Mouse (Mus musculus): Measurements from ENCODE around the gene Prdm12. TPM values are rescaled to one million over a fixed set of nuclear protein-coding genes. Genes with fewer than 3 reads are reported as not detected.
"Not testable (repeated sequence)": the region's sequence is repeated elsewhere in the genome, so short reads cannot be mapped to it uniquely, and the experiment has no call there.

Gene Prdm12
- polyA plus RNA-seq, 2 experiments = 0.03 TPM; not detected in 1

GRCm38 (mm10) chr2:31662939-31663803, 23.3 kb downstream of the Prdm12 start:
- no peaks in the 10 kb centered on the region for H3K36me3 ChIP-seq (ENCODE audit: control insufficient read depth, insufficient read depth, low read length)
- H3K4me2 ChIP-seq (replicated peaks; ENCODE audit: low read depth, low read length, severe bottlenecking) = no peak overlapping the region
- no peak overlapping the region for H3K27ac ChIP-seq (replicated peaks; ENCODE audit: low read depth, low read length)
- WGBS = 51% methylated on average over 8 of the region's 8 CpGs
- no peaks in the 10 kb centered on the region; the same call in 1 of the 2 replicates for H3K9me3 ChIP-seq (ENCODE audit: control insufficient read depth, low read length)
- no peak for DNase-seq (ENCODE audit: low spot score)
- H3K4me3 ChIP-seq (replicated peaks; ENCODE audit: low read length) = no peak overlapping the region
- H3K4me1 ChIP-seq (ENCODE audit: control insufficient read depth, insufficient read depth, low read length) = no peaks in the 10 kb centered on the region
- H3K27me3 ChIP-seq (ENCODE audit: control insufficient read depth, insufficient read depth, low read length) = no peaks in the 10 kb centered on the region
- no peak overlapping the region for H3K9ac ChIP-seq (ENCODE audit: low read depth, low read length, severe bottlenecking)
- no peak for ATAC-seq (ENCODE audit: low FRiP score, low read depth)
- TF ChIP-seq POLR2A (IDR thresholded peaks at IDR 0.05; ENCODE audit: borderline replicate concordance, extremely low read depth, insufficient read depth, insufficient read length) = no peak

- 83% methylated on average over 1 of the region's 1 CpGs for WGBS
- H3K27me3 ChIP-seq (ENCODE audit: control insufficient read depth, insufficient read depth, low read length) = no peaks in the 10 kb centered on the region
- H3K27ac ChIP-seq (replicated peaks; ENCODE audit: low read depth, low read length) = no peak overlapping the region
- no peak for TF ChIP-seq POLR2A (IDR thresholded peaks at IDR 0.05; ENCODE audit: borderline replicate concordance, extremely low read depth, insufficient read depth, insufficient read length)
- ATAC-seq (ENCODE audit: low FRiP score, low read depth) (no peak), DNase-seq (ENCODE audit: low spot score) (no peak)
- no peaks in the 10 kb centered on the region for H3K36me3 ChIP-seq (ENCODE audit: control insufficient read depth, insufficient read depth, low read length)
- H3K4me2 ChIP-seq (replicated peaks; ENCODE audit: low read depth, low read length, severe bottlenecking) = no peak overlapping the region
- no peaks in the 10 kb centered on the region for H3K4me1 ChIP-seq (ENCODE audit: control insufficient read depth, insufficient read depth, low read length)
- H3K9me3 ChIP-seq (ENCODE audit: control insufficient read depth, low read length) = no peaks in the 10 kb centered on the region; the same call in 1 of the 2 replicates
- no peak overlapping the region for H3K9ac ChIP-seq (ENCODE audit: low read depth, low read length, severe bottlenecking)
- H3K4me3 ChIP-seq (replicated peaks; ENCODE audit: low read length) = no peak overlapping the region
Observed at GRCm38 (mm10) chr2:31663804-31664180, 24.0 kb downstream of the Prdm12 start.

GRCm38 (mm10) chr2:31667332-31667731, 27.5 kb downstream of the Prdm12 start:
- H3K4me2 ChIP-seq (replicated peaks; ENCODE audit: low read depth, low read length, severe bottlenecking) = no peak overlapping the region
- H3K36me3 ChIP-seq (ENCODE audit: control insufficient read depth, insufficient read depth, low read length) = 0 out of 2 replicates have a peak, but pooled peaks cover under 1% of the 10 kb centered on the region
- peaks cover 8% of the 10 kb centered on the region; the same call in 1 of the 2 replicates for H3K4me1 ChIP-seq (ENCODE audit: control insufficient read depth, insufficient read depth, low read length)
- 23% methylated on average over 4 of the region's 4 CpGs for WGBS
- H3K4me3 ChIP-seq (replicated peaks; ENCODE audit: low read length) = no peak overlapping the region
- no peak for DNase-seq (ENCODE audit: low spot score)
- H3K27ac ChIP-seq (replicated peaks; ENCODE audit: low read depth, low read length) = no peak overlapping the region
- H3K9me3 ChIP-seq (ENCODE audit: control insufficient read depth, low read length) = no peaks in the 10 kb centered on the region
- H3K27me3 ChIP-seq (ENCODE audit: control insufficient read depth, insufficient read depth, low read length) = no peaks in the 10 kb centered on the region
- ATAC-seq (ENCODE audit: low FRiP score, low read depth) = no peak
- H3K9ac ChIP-seq (ENCODE audit: low read depth, low read length, severe bottlenecking) = no peak overlapping the region
- no peak for TF ChIP-seq POLR2A (IDR thresholded peaks at IDR 0.05; ENCODE audit: borderline replicate concordance, extremely low read depth, insufficient read depth, insufficient read length)

- peak within 1 kb of the TSS; percentile 77 for H3K4me3 ChIP-seq (replicated peaks; ENCODE audit: low read length)
- peak within 1 kb of the TSS; percentile 82 for H3K4me2 ChIP-seq (replicated peaks; ENCODE audit: low read depth, low read length, severe bottlenecking)
- H3K4me1 ChIP-seq (ENCODE audit: control insufficient read depth, insufficient read depth, low read length) = peaks cover 8% of the 10 kb centered on the region; the same call in 1 of the 2 replicates
- H3K36me3 ChIP-seq (ENCODE audit: control insufficient read depth, insufficient read depth, low read length) = peaks cover 32% of the 10 kb centered on the region
- H3K9me3 ChIP-seq (ENCODE audit: control insufficient read depth, low read length) = no peaks in the 10 kb centered on the region
- peak within 1 kb of the TSS; percentile 82 for H3K9ac ChIP-seq (ENCODE audit: low read depth, low read length, severe bottlenecking)
- WGBS = 0% methylated on average over 27 of the region's 27 CpGs
- H3K27ac ChIP-seq (replicated peaks; ENCODE audit: low read depth, low read length) = peak within 1 kb of the TSS; percentile 81
- H3K27me3 ChIP-seq (ENCODE audit: control insufficient read depth, insufficient read depth, low read length) = no peaks in the 10 kb centered on the region
- peak; percentile 99 for ATAC-seq (ENCODE audit: low FRiP score, low read depth)
- DNase-seq (ENCODE audit: low spot score) = peak; percentile 98
- TF ChIP-seq POLR2A (IDR thresholded peaks at IDR 0.05; ENCODE audit: borderline replicate concordance, extremely low read depth, insufficient read depth, insufficient read length) = peak; percentile 89; the same call in 1 of the 2 replicates
Observed at GRCm38 (mm10) chr2:31670551-31671035, 30.8 kb downstream of the Prdm12 start, which contains the start of gene Exosc2. Gene Exosc2 (plus strand): TSS chr2:31670715.

- 90% methylated on average over 6 of the region's 6 CpGs for WGBS
- Histone ChIP-seq H3K4me1 (ENCODE audit: control insufficient read depth, insufficient read depth, low read length) (no peaks in the 10 kb centered on the region), H3K27ac (replicated peaks; ENCODE audit: low read depth, low read length) (no peak overlapping the region), H3K9ac (ENCODE audit: low read depth, low read length, severe bottlenecking) (no peak overlapping the region), H3K36me3 (ENCODE audit: control insufficient read depth, insufficient read depth, low read length) (peaks cover 73% of the 10 kb centered on the region), H3K27me3 (ENCODE audit: control insufficient read depth, insufficient read depth, low read length) (no peaks in the 10 kb centered on the region), H3K4me2 (replicated peaks; ENCODE audit: low read depth, low read length, severe bottlenecking) (no peak overlapping the region), H3K9me3 (ENCODE audit: control insufficient read depth, low read length) (no peaks in the 10 kb centered on the region), H3K4me3 (replicated peaks; ENCODE audit: low read length) (no peak overlapping the region)
- TF ChIP-seq POLR2A (IDR thresholded peaks at IDR 0.05; ENCODE audit: borderline replicate concordance, extremely low read depth, insufficient read depth, insufficient read length) = no peak
- ATAC-seq (ENCODE audit: low FRiP score, low read depth) (no peak), DNase-seq (ENCODE audit: low spot score) (no peak)
Observed at GRCm38 (mm10) chr2:31678641-31679040, 38.8 kb downstream of the Prdm12 start.

- H3K4me2 ChIP-seq (replicated peaks; ENCODE audit: low read depth, low read length, severe bottlenecking); H3K9me3 ChIP-seq (ENCODE audit: control insufficient read depth, low read length); H3K9ac ChIP-seq (ENCODE audit: low read depth, low read length, severe bottlenecking); H3K27me3 ChIP-seq (ENCODE audit: control insufficient read depth, insufficient read depth, low read length); H3K4me1 ChIP-seq (ENCODE audit: control insufficient read depth, insufficient read depth, low read length); H3K27ac ChIP-seq (replicated peaks; ENCODE audit: low read depth, low read length); DNase-seq (ENCODE audit: low spot score); ATAC-seq (ENCODE audit: low FRiP score, low read depth); H3K4me3 ChIP-seq (replicated peaks; ENCODE audit: low read length): not testable (repeated sequence)
- WGBS = 91% methylated on average over 15 of the region's 15 CpGs
- H3K36me3 ChIP-seq (ENCODE audit: control insufficient read depth, insufficient read depth, low read length) = peaks cover 48% of the 10 kb centered on the region
Observed at GRCm38 (mm10) chr2:31681051-31681707, 41.3 kb downstream of the Prdm12 start.

Measured in limb, embryonic 14.5 days (tissue).